Mouse (Mus musculus): ENCODE data around the gene Gm49384. TPM values are rescaled to one million over a fixed set of nuclear protein-coding genes. Genes with fewer than 3 reads are reported as not detected.

The Gm49384 gene
- polyA plus RNA-seq, 1 experiment from 2014 or later = 31.2 TPM

GRCm38 (mm10) chr12:69197378-69198163, 6.5 kb downstream of the Gm49384 start:
- H3K4me1 ChIP-seq = peaks cover 21% of the 10 kb centered on the region
- peak overlapping the region; percentile 88 for H3K9ac ChIP-seq
- WGBS = under 1% methylated on average over 94 of the region's 94 CpGs
- H3K4me3 ChIP-seq (replicated peaks) = peak overlapping the region; percentile 93
- H3K9me3 ChIP-seq = no peaks in the 10 kb centered on the region
- peaks cover 25% of the 10 kb centered on the region for H3K36me3 ChIP-seq (replicated peaks)
- H3K27ac ChIP-seq = peak overlapping the region; percentile 84
- H3K27me3 ChIP-seq = no peaks in the 10 kb centered on the region
- peak overlapping the region; percentile 98 for H3K4me2 ChIP-seq
- peak; percentile 78 for ATAC-seq (ENCODE audit: low FRiP score)

- H3K4me1 ChIP-seq = peaks cover 21% of the 10 kb centered on the region
- under 1% methylated on average over 75 of the region's 75 CpGs for WGBS
- H3K4me2 ChIP-seq = peak within 1 kb of the TSS; percentile 98
- H3K27me3 ChIP-seq = no peaks in the 10 kb centered on the region
- H3K9ac ChIP-seq = peak within 1 kb of the TSS; percentile 88
- no peaks in the 10 kb centered on the region for H3K9me3 ChIP-seq
- H3K36me3 ChIP-seq (replicated peaks) = peaks cover 23% of the 10 kb centered on the region
- peak within 1 kb of the TSS; percentile 84 for H3K27ac ChIP-seq
- ATAC-seq (ENCODE audit: low FRiP score) = peak; percentile 85
- H3K4me3 ChIP-seq (replicated peaks) = peak within 1 kb of the TSS; percentile 93
These were observed 7.4 kb downstream of the Gm49384 start, which contains the start of gene Gm49383 for GRCm38 (mm10) chr12:69196444-69197377. Gm49383 (minus strand) TSS chr12:69197104.

DNA sequence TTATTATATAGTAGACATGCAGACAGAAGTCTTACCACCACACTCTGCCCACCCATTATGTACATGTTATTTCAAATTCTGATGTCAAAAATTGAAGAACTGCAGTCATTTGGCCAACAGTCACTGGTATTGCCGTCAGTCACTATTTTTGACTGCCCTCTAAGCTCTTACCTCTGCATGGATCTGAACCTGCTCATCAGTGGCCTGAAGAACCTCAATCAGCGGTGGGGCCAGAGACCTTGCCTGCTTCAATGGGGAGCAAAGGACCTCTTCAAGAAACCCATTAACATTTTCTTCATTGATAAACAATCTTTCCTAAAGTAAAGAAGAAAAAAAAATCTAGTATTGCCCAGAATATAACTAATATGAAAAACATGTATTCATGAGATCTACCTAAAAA, 11.4 kb downstream of the Gm49384 start:
- no peaks in the 10 kb centered on the region for H3K27me3 ChIP-seq
- WGBS = 92% methylated on average over 2 of the region's 2 CpGs
- ATAC-seq (ENCODE audit: low FRiP score) = no peak
- H3K27ac ChIP-seq = no peak overlapping the region
- H3K9ac ChIP-seq = no peak overlapping the region
- H3K9me3 ChIP-seq = no peaks in the 10 kb centered on the region
- H3K4me2 ChIP-seq = no peak overlapping the region
- peaks cover 9% of the 10 kb centered on the region for H3K4me1 ChIP-seq
- no peak overlapping the region for H3K4me3 ChIP-seq (replicated peaks)
- peaks cover 35% of the 10 kb centered on the region for H3K36me3 ChIP-seq (replicated peaks)

GRCm38 (mm10) chr12:69191396-69191795, 12.7 kb downstream of the Gm49384 start:
- no peak overlapping the region for H3K4me2 ChIP-seq
- no peak overlapping the region for H3K4me3 ChIP-seq (replicated peaks)
- H3K4me1 ChIP-seq = peaks cover 18% of the 10 kb centered on the region
- no peak for ATAC-seq (ENCODE audit: low FRiP score)
- H3K9me3 ChIP-seq = no peaks in the 10 kb centered on the region
- no peaks in the 10 kb centered on the region for H3K27me3 ChIP-seq
- no peak overlapping the region for H3K27ac ChIP-seq
- 91% methylated on average over 5 of the region's 5 CpGs for WGBS
- H3K9ac ChIP-seq = no peak overlapping the region
- H3K36me3 ChIP-seq (replicated peaks) = peaks cover 39% of the 10 kb centered on the region

GRCm38 (mm10) chr12:69190522-69190921, 13.5 kb downstream of the Gm49384 start:
- ATAC-seq (ENCODE audit: low FRiP score) = no peak

GRCm38 (mm10) chr12:69190074-69190473, 14.0 kb downstream of the Gm49384 start:
- Histone ChIP-seq H3K4me2 (no peak overlapping the region), H3K27ac (no peak overlapping the region), H3K27me3 (no peaks in the 10 kb centered on the region), H3K9ac (no peak overlapping the region), H3K4me3 (replicated peaks) (no peak overlapping the region), H3K9me3 (no peaks in the 10 kb centered on the region), H3K4me1 (peaks cover 16% of the 10 kb centered on the region), H3K36me3 (replicated peaks) (peaks cover 39% of the 10 kb centered on the region)
- ATAC-seq (ENCODE audit: low FRiP score) = no peak
- WGBS = 92% methylated on average over 9 of the region's 9 CpGs

More at GRCm38 (mm10) chr12:69190522-69190921, 13.5 kb downstream of the Gm49384 start:
- Histone ChIP-seq H3K9me3 (no peaks in the 10 kb centered on the region), H3K4me3 (replicated peaks) (no peak overlapping the region), H3K27me3 (no peaks in the 10 kb centered on the region), H3K36me3 (replicated peaks) (peaks cover 39% of the 10 kb centered on the region), H3K27ac (no peak overlapping the region), H3K9ac (no peak overlapping the region), H3K4me2 (no peak overlapping the region), H3K4me1 (peaks cover 14% of the 10 kb centered on the region)
- WGBS = 97% methylated on average over 1 of the region's 1 CpGs

DNA sequence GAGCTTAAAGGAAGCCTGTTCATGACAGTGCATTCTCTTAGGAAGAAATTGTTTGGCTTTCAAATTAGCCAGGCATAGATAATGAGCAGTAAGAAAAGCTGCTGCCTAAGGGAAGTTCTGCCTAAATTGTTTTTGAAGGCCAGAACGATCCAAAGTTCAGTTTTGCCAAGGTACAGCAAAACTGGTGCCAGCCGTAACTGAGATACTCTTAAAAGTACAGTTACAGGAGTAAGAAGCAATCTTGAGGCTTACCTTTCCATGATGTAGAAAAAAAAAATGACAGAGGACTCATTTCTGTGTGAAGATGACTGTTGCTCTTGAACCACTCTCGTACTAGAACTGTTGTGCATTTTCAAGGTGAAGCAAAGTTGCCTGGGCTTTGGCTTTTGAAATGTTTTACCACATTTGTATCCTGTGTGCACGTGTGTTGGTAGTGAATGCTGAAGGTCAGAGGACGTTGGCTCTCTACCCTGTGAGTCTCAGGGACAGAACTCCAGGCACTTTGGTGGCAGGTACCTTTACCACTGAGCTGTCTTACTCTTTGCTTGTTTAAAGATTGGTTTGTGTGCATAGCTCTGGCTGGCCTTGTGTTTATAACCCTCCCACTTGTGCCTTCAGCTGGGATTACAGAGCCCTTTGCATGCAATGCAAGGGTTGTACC, 17.1 kb downstream of the Gm49384 start:
- Histone ChIP-seq H3K9ac (no peak overlapping the region), H3K4me2 (no peak overlapping the region), H3K4me3 (replicated peaks) (no peak overlapping the region), H3K27me3 (no peaks in the 10 kb centered on the region), H3K4me1 (peaks cover 23% of the 10 kb centered on the region), H3K27ac (no peak overlapping the region), H3K36me3 (replicated peaks) (peaks cover 40% of the 10 kb centered on the region), H3K9me3 (no peaks in the 10 kb centered on the region)
- WGBS = 76% methylated on average over 5 of the region's 5 CpGs
- ATAC-seq (ENCODE audit: low FRiP score) = no peak

GRCm38 (mm10) chr12:69185371-69185770, 18.7 kb downstream of the Gm49384 start:
- 81% methylated on average over 7 of the region's 7 CpGs for WGBS
- Histone ChIP-seq H3K27ac (no peak overlapping the region), H3K4me3 (replicated peaks) (peak overlapping the region; percentile 93), H3K27me3 (no peaks in the 10 kb centered on the region), H3K9me3 (no peaks in the 10 kb centered on the region), H3K9ac (peak overlapping the region; percentile 95), H3K36me3 (replicated peaks) (peaks cover 37% of the 10 kb centered on the region), H3K4me2 (peak overlapping the region; percentile 93), H3K4me1 (peaks cover 23% of the 10 kb centered on the region)
- ATAC-seq (ENCODE audit: low FRiP score) = no peak

- Histone ChIP-seq H3K9me3 (no peaks in the 10 kb centered on the region), H3K4me1 (peaks cover 23% of the 10 kb centered on the region), H3K4me2 (peak overlapping the region; percentile 93), H3K36me3 (replicated peaks) (peaks cover 29% of the 10 kb centered on the region), H3K4me3 (replicated peaks) (peak overlapping the region; percentile 93), H3K9ac (peak overlapping the region; percentile 95), H3K27me3 (no peaks in the 10 kb centered on the region), H3K27ac (peak overlapping the region; percentile 93)
- peak; percentile 67 for ATAC-seq (ENCODE audit: low FRiP score)
- 2% methylated on average over 81 of the region's 86 CpGs for WGBS
These were observed 19.4 kb downstream of the Gm49384 start for GRCm38 (mm10) chr12:69184342-69185295.

- peak within 1 kb of the TSS; percentile 95 for H3K9ac ChIP-seq
- peak; percentile 100 for ATAC-seq (ENCODE audit: low FRiP score)
- H3K27ac ChIP-seq = peak within 1 kb of the TSS; percentile 93
- peaks cover 23% of the 10 kb centered on the region for H3K4me1 ChIP-seq
- H3K4me3 ChIP-seq (replicated peaks) = peak within 1 kb of the TSS; percentile 93
- H3K36me3 ChIP-seq (replicated peaks) = peaks cover 22% of the 10 kb centered on the region
- WGBS = 1% methylated on average over 84 of the region's 84 CpGs
- peak within 1 kb of the TSS; percentile 93 for H3K4me2 ChIP-seq
- H3K27me3 ChIP-seq = no peaks in the 10 kb centered on the region
- no peaks in the 10 kb centered on the region for H3K9me3 ChIP-seq
These were observed 20.3 kb downstream of the Gm49384 start, which contains the start of the genes Rpl36al and Mgat2 for GRCm38 (mm10) chr12:69183583-69184308. Rpl36al (minus strand) TSS chr12:69184083. Mgat2 (plus strand) TSS chr12:69184157.
